Mouse (Mus musculus) mouse trophoblast stem cell (cell line): Measurements from ENCODE around the gene Psmd6.

Experiments
- in situ Hi-C, 2 experiments: fragments of 300-500 bp; cut with MseI, MboI; formaldehyde crosslinking; loops; 2 replicates in 1 of 2; 3 replicates in 1 of 2; pipeline ENCODE4 v1.15.1; 2025

The Psmd6 gene

GRCm38 (mm10) chr14:14120230-14121096 is at the start of gene Psmd6:
Gene Psmd6, minus strand, starts transcription at chr14:14120984.
- in situ Hi-C loops = no loop called here

- in situ Hi-C loops = no loop called here
Observed at GRCm38 (mm10) chr14:14110710-14111109, 10.1 kb downstream of the Psmd6 start.

- in situ Hi-C loops = no loop called here
Observed at GRCm38 (mm10) chr14:14104930-14105318, 15.9 kb downstream of the Psmd6 start.

GRCm38 (mm10) chr14:14104213-14104929 is 16.4 kb downstream of the Psmd6 start:
- in situ Hi-C loops = no loop called here

GRCm38 (mm10) chr14:14101296-14101695 is 19.5 kb downstream of the Psmd6 start:
- in situ Hi-C loops = no loop called here

- in situ Hi-C loops = no loop called here
Observed at GRCm38 (mm10) chr14:14100773-14101280, 20.0 kb downstream of the Psmd6 start.

DNA sequence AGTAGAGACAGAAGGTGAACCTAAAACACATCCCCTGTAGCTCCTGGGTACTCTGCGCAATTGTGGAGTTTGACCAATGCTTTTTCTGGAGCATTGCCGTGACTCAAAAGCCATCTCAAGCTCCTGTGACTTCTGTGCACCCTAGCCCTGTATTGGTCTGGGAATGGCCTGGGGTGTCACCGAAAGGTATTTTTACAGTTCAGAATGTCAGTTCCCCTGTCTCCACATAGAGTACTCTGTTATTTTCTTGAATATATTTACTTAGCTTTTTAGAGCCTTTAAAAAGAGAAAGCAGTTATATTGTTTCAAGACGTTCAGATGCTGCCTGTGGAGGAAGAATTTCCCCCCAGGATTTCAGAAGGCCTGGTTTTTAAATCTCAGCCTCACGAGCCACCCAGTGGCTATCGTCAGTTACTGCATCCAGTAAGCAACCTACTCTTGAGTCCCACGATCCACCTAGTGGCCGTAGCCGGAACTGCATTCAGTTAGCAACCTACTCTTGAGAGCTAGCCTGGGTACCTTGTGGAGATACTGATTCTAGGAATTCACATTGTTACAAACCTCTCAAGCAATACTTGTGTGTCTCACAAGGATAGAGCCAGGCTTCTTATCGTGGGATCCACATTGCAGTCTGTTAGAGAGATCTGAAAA is 22.3 kb downstream of the Psmd6 start:
- in situ Hi-C loops = loop anchor here in 1 of 2 experiments (10.0 kb wide), 1 partner anchor 114 kb away; no protein-coding TSS in a partner anchor

GRCm38 (mm10) chr14:14090571-14090970 is 30.2 kb downstream of the Psmd6 start:
- in situ Hi-C loops = loop anchor here in 1 of 2 experiments (10.0 kb wide), 1 partner anchor 106 kb away; no protein-coding TSS in a partner anchor

GRCm38 (mm10) chr14:14088016-14088791 is 32.6 kb downstream of the Psmd6 start:
- in situ Hi-C loops = no loop called here

DNA sequence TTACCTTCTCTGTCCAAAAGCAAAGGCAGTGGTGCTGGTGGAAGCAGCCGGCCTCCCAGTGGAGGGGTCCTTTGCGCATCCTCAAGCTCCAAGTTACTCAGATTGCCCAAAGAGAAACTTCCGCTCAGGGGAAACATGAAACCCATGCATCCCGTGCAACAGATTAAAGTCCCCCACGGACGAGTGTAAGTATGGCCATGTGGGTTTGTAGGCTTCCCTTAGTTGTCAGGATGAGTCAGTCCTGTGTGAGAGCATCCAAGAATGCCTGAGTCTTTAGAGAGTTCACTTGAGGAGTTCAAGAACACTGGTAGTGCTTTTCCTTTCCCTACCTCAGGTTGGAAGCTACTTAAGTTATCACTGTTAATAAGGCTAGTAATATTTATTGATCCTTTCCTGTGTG is 33.4 kb downstream of the Psmd6 start:
- in situ Hi-C loops = no loop called here

DNA sequence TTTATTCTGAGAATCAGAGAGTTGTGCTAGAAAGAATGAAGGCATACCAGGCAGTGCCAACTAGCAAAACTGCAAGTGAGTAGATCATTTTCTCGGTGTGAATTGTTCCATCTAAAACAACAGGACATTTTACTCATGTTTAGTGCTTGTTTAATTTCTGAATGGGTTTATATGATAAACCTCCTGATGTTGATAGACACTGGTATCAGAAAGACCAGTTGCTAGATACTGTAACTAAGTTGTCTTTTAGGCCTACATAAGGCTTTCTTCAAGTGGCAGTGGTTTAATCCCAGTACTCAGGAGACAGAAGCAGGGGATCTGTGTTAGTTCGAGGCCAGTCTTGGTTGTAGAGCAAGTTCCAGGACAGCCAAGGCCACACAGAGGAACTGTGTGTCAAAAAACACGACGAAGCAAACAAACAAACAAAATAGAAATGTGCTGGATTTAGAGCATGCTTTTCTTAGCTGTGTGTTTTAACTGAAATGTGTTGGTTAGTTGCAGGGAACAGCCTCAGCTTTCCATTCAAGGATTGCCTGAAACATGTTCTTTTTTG is 34.0 kb downstream of the Psmd6 start:
- in situ Hi-C loops = no loop called here

DNA sequence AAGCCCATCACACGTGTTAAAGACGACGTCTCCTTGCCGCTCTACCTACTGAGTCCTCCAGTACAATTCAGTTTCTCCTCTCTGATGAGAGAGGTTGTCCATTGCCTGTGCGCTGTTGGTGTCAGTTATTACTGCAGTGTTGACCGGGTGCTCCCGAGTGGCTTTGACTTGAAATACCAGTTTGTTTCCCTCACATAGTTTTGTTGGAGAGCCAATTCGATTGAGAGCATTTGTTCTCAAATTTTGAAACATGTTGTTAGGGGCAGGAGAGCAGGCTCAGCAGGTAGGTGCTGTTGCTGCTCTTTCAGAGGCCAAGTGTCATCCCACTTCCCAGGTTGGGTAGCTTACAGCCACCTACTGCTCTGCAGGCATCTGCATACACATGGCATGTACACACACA is 37.0 kb downstream of the Psmd6 start:
- in situ Hi-C loops = no loop called here

- in situ Hi-C loops = no loop called here
Observed at GRCm38 (mm10) chr14:14080604-14081194, 40.1 kb downstream of the Psmd6 start.

DNA sequence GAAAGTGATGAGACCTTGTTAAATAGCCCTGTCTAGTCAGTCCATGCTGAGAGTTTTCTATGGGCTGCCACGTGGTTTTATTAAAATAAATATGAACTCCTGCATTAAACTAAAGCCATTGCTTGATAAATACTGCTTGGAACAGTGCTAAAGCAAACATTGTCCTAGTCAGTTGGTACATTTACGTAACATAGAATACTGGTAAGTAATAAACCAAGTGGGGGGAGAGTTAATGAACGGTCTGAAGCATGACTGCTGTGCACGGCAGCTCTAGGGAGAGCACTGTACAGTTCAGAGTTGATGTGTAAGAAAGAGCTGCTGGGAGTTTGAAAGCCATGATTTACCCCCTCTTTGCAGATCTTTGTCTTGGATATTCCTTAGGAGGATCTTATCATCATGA is 49.3 kb downstream of the Psmd6 start:
- in situ Hi-C loops = no loop called here

DNA sequence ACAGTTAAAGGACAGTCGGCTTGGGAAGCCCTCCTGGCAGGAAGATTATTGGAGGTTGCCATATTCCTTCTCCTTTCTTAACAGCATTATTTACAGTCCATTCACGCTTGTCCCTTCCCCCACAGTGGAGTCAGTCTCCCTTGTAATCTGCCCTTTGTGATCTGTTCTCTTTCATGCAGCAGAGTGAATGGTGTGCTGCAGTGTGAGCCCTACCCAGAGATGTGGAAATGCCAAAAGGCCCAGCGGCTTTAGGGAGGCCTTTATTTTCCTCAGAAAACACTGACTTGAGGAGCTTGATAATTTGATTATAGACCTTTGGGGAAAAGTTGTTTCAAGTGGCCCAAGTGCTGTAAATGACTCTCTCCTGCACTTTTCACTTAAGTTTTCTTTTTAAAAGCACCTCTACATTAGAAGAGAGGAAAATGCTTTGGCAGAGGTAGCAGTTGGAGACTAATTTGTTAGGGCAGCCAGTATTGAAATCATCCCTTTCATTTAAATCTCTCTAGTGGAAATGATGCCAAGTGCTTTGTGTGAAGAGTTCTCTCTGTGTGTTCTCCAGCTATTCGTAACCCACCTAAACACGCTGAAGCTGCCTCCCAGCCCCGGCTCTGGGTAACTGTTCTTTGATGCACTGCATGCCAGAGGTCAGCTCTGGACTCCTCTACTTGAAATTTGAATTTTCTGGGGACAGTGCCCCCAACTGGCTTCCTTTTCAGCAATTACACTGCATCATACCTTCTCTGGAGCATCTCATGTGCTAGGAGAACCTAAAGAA is 50.1 kb downstream of the Psmd6 start:
- in situ Hi-C loops = no loop called here

DNA sequence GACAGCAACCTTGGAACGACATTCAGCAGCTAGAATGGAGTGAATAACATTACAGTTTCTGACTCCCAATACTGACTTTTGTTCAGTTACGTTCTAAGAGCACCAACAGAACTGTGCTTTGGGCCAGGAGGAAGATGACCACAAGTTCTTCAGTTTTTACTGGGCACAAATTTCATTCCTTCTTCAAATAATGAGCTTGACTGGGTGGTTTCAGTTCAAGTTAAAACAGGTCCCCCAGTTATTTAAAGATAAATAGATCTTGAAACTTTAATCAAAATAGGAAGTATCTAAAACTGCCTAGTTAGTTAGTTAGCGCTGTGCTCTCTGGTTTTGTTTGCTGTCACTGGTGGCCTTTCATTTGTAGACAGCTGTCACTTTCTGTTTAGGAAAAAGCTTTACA is 52.2 kb downstream of the Psmd6 start:
- in situ Hi-C loops = no loop called here

DNA sequence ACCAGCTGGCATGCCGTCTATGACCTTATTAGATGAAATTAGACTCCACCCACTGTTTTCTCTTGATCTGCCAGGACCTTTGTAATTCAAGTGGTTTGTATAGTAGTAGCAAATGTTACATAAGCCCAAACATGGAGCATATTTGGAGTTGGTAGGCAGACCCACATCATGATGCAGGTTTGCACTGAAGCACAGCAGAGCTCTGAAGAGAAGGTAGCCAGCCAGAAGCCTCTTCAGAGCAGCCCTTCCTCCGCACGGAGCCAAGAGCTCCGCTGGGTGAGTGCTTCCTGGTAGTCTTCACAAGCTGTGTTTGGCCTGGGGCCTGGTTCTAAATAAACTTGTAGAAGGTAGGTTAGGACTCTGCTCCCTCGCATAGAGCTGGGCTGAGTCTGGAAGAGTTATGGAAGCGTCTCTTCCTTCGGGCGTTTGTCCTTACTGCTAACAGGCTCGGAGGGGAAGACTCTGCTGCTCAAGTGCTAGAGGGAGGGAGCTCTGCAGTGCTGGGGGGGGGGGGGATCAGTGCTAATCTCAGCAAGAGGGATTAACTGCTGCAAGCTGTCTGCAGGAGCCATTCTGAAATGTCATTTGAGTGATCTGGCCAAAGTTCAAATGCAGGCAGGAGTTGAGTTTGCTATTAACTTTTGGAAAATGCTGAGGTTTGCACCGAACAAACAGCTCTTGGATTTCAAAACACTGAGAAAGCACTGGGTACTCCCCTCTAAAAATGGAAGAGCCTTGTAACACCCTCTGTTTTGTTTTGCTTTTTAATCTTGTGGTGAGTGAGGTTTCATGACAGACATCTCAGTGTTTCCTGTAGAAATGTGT is 52.9 kb downstream of the Psmd6 start:
- in situ Hi-C loops = no loop called here

DNA sequence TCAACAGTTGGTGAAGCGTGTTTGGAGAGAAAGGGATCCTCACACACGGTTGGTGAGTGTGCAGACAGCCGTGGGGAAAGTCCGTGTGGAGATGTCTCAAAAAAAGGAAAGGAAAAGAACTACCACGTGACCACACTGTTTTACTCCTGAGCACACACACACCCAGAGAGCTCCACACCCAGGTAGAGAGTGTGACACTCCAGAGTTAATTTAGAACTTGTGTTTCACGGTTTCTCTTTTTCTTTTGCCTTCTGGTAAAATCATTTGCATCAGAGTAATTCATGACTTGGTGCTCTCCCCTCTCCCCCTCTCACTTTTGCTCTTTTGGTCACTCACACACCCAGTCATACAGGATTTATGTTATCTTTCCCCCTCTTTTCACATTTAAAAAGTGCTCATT is 54.5 kb downstream of the Psmd6 start:
- in situ Hi-C loops = no loop called here

DNA sequence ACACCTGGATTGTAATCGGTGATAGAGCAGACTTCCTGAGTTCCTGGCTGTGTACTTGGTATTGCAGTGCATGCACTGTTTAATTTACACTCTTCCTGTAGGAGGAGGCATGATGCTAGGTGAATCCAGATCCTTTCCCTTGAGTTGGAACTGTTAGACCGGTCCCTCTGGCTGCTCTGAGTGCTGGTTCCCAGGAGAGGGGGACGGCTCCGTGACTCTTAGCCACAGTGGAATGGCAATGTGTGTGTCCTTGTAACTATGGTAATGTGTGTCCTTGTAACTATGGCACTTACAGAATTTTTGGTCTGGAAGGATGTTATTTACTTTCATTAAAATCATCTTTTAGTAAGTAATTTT is 55.7 kb downstream of the Psmd6 start:
- in situ Hi-C loops = no loop called here
